Mouse (Mus musculus): ENCODE measurements at regions not wholly inside any gene's neighbourhood (a gene's known extent, or its start where the extent isn't known, plus 50 kb on each side); places are given as distances from the start of the nearest gene placed in this dataset.

DNA sequence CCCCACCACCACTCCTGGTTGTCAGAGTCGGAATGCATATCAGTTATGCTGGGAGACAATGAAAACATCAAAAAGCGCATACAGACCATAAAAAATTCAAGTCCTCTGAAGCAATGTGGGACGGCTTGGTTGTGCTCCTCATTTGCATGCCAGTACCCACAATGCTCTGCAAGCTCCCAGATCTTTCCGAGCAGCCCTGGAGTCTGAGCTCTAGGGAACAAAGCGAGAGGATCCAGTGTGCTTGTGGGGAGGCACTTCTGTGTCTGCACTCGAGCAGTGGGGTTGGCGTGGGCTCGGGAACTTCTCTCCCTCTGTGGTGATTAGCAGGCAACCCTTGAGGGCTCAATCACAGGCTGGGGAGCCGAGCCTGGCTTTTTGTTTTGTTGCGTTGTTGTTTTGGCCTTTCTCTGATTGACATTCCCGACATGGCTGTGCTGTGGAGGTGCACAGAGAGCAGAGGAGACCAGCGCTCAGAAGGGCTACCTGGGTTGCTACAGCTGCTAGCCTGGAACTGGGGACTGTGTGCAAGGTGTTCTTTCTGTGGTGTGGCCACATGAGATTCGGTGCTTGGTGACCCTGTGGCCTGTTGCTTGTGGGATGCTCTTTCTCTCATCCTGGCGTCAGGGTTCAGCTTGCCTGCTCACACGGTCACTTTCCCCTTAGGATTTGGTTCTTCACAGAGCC lies 66.1 kb upstream of the Habp2 start:
- Histone ChIP-seq H3K36me3 (ENCODE audit: control insufficient read depth, insufficient read depth) (no peaks in the 10 kb centered on the region), H3K79me2 (ENCODE audit: control insufficient read depth, insufficient read depth) (no peaks in the 10 kb centered on the region), H3K79me3 (ENCODE audit: low read depth) (no peaks in the 10 kb centered on the region), H3ac (ENCODE audit: control insufficient read depth, insufficient read length, low read depth) (no peak overlapping the region), H3K4me3 (ENCODE audit: insufficient read depth, poor library complexity, severe bottlenecking) (no peak overlapping the region), H3K27me3 (ENCODE audit: control insufficient read depth, insufficient read depth, insufficient read length) (peaks cover 45% of the 10 kb centered on the region)
- TF ChIP-seq MAX (IDR thresholded peaks at IDR 0.05) (no peak), CEBPB (IDR thresholded peaks at IDR 0.05; ENCODE audit: low read depth) (no peak), FOSL1 (IDR thresholded peaks at IDR 0.05; ENCODE audit: insufficient read depth, low read length, poor library complexity, severe bottlenecking) (no peak), MYOG (IDR thresholded peaks at IDR 0.05; ENCODE audit: control insufficient read depth, extremely low read depth, insufficient read length) (no peak), CTCF (IDR thresholded peaks at IDR 0.05; ENCODE audit: control insufficient read depth, insufficient read depth, insufficient read length) (no peak)

DNA sequence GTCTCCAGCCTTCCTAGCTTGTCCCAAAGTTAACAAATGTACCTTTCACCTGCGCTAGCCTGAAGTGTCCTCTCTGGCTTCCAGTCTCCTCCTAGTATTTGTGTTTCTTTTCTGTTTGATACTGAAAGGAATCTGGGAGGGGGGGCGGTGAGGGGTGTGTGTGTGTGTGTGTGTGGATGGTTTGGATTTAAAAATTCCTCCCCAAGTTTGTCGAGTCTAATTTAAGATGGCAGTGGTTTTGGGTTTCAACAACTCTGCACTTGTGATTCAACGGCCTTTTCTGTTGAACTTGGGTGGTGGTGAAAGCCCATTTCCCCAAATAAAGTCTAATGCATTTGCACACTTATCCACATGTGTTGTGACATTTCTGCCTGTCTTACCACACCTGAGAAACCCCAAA lies 64.4 kb upstream of the Habp2 start:
- no peaks in the 10 kb centered on the region for H3K36me3 ChIP-seq (ENCODE audit: control insufficient read depth, insufficient read depth)
- H3K79me3 ChIP-seq (ENCODE audit: low read depth): no peaks in the 10 kb centered on the region
- H3K79me2 ChIP-seq (ENCODE audit: control insufficient read depth, insufficient read depth): no peaks in the 10 kb centered on the region
- TF ChIP-seq MYOG (IDR thresholded peaks at IDR 0.05; ENCODE audit: control insufficient read depth, extremely low read depth, insufficient read length) (no peak), MAX (IDR thresholded peaks at IDR 0.05) (no peak), USF1 (IDR thresholded peaks at IDR 0.05; ENCODE audit: low read depth) (no peak)
- no peak overlapping the region for H3ac ChIP-seq (ENCODE audit: control insufficient read depth, insufficient read length, low read depth)
- H3K4me3 ChIP-seq (ENCODE audit: insufficient read depth, poor library complexity, severe bottlenecking): no peak overlapping the region
- H3K27me3 ChIP-seq (ENCODE audit: control insufficient read depth, insufficient read depth, insufficient read length): peaks cover 48% of the 10 kb centered on the region

DNA sequence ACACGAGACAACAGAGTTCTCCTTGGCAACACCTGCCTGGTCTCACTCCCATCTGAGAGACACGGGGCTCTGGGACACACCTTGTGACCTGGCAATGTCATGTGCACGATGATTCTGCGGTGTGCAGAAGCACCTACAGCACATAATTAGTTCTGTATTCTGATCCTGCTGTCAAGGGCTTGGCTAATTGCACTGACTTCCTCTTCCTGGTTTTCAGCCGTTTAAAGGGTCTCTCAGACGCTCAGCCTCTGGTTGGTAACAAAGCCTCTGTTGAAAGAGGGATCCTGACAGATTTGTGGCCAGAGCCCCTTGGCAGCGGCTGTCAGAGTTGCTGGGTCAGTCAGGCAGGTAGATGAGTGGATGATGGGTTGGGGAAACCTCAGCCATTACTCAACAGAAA lies 61.9 kb upstream of the Habp2 start:
- no peaks in the 10 kb centered on the region for H3K79me3 ChIP-seq (ENCODE audit: low read depth)
- TF ChIP-seq MYOD1 (IDR thresholded peaks at IDR 0.05; ENCODE audit: control insufficient read depth, insufficient read length, low read depth) (no peak), CTCF (IDR thresholded peaks at IDR 0.05; ENCODE audit: control insufficient read depth, insufficient read depth, insufficient read length) (no peak), MYOG (IDR thresholded peaks at IDR 0.05; ENCODE audit: control insufficient read depth, extremely low read depth, insufficient read length) (no peak), USF1 (IDR thresholded peaks at IDR 0.05; ENCODE audit: low read depth) (no peak), CEBPB (IDR thresholded peaks at IDR 0.05; ENCODE audit: low read depth) (no peak), MAX (IDR thresholded peaks at IDR 0.05) (no peak), FOSL1 (IDR thresholded peaks at IDR 0.05; ENCODE audit: insufficient read depth, low read length, poor library complexity, severe bottlenecking) (no peak)
- H3K79me2 ChIP-seq (ENCODE audit: control insufficient read depth, insufficient read depth): no peaks in the 10 kb centered on the region
- no peaks in the 10 kb centered on the region for H3K36me3 ChIP-seq (ENCODE audit: control insufficient read depth, insufficient read depth)
- no peak overlapping the region for H3ac ChIP-seq (ENCODE audit: control insufficient read depth, insufficient read length, low read depth)
- H3K27me3 ChIP-seq (ENCODE audit: control insufficient read depth, insufficient read depth, insufficient read length): peaks cover 45% of the 10 kb centered on the region
- H3K4me3 ChIP-seq (ENCODE audit: insufficient read depth, poor library complexity, severe bottlenecking): no peak overlapping the region

- Histone ChIP-seq H3K4me3 (ENCODE audit: insufficient read depth, poor library complexity, severe bottlenecking) (no peak overlapping the region), H3K27me3 (ENCODE audit: control insufficient read depth, insufficient read depth, insufficient read length) (peaks cover 42% of the 10 kb centered on the region), H3K79me3 (ENCODE audit: low read depth) (no peaks in the 10 kb centered on the region), H3ac (ENCODE audit: control insufficient read depth, insufficient read length, low read depth) (no peak overlapping the region), H3K79me2 (ENCODE audit: control insufficient read depth, insufficient read depth) (no peaks in the 10 kb centered on the region), H3K36me3 (ENCODE audit: control insufficient read depth, insufficient read depth) (no peaks in the 10 kb centered on the region)
- TF ChIP-seq MAX (IDR thresholded peaks at IDR 0.05) (no peak), FOSL1 (IDR thresholded peaks at IDR 0.05; ENCODE audit: insufficient read depth, low read length, poor library complexity, severe bottlenecking) (no peak), MYOG (IDR thresholded peaks at IDR 0.05; ENCODE audit: control insufficient read depth, extremely low read depth, insufficient read length) (no peak), MYOD1 (IDR thresholded peaks at IDR 0.05; ENCODE audit: control insufficient read depth, insufficient read length, low read depth) (no peak), CEBPB (IDR thresholded peaks at IDR 0.05; ENCODE audit: low read depth) (no peak), USF1 (IDR thresholded peaks at IDR 0.05; ENCODE audit: low read depth) (no peak), CTCF (IDR thresholded peaks at IDR 0.05; ENCODE audit: control insufficient read depth, insufficient read depth, insufficient read length) (no peak)
These were observed 61.4 kb upstream of the Habp2 start for GRCm38 (mm10) chr19:56225518-56225917.

DNA sequence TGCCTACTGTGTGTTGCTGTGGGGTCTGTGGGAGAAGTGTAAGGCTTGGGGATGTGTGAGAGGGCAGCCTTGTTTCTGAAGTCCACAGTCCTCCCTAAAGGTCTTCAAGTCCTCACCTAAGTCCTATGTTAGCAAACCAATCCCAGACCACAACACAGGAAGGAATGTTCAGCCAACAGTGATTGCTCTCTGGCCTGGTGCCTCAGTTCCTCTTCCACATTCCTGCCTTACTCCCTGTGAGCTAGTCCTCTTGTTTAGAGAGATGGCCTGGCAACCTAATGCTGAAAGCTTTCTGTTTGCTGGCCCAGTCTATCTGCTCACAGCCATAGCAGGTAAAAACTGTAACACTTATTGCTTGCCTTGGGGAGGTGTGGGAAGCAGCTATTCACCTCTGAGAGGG lies 58.4 kb upstream of the Habp2 start:
- H3K79me3 ChIP-seq (ENCODE audit: low read depth): no peaks in the 10 kb centered on the region
- peaks cover 33% of the 10 kb centered on the region for H3K27me3 ChIP-seq (ENCODE audit: control insufficient read depth, insufficient read depth, insufficient read length)
- TF ChIP-seq CTCF (IDR thresholded peaks at IDR 0.05; ENCODE audit: control insufficient read depth, insufficient read depth, insufficient read length): no peak
- TF ChIP-seq FOSL1 (IDR thresholded peaks at IDR 0.05; ENCODE audit: insufficient read depth, low read length, poor library complexity, severe bottlenecking): no peak
- TF ChIP-seq CEBPB (IDR thresholded peaks at IDR 0.05; ENCODE audit: low read depth): no peak
- no peak for TF ChIP-seq MYOG (IDR thresholded peaks at IDR 0.05; ENCODE audit: control insufficient read depth, extremely low read depth, insufficient read length)
- TF ChIP-seq MAX (IDR thresholded peaks at IDR 0.05): no peak
- TF ChIP-seq MYOD1 (IDR thresholded peaks at IDR 0.05; ENCODE audit: control insufficient read depth, insufficient read length, low read depth): no peak
- no peaks in the 10 kb centered on the region for H3K36me3 ChIP-seq (ENCODE audit: control insufficient read depth, insufficient read depth)
- H3K79me2 ChIP-seq (ENCODE audit: control insufficient read depth, insufficient read depth): no peaks in the 10 kb centered on the region
- H3ac ChIP-seq (ENCODE audit: control insufficient read depth, insufficient read length, low read depth): no peak overlapping the region
- no peak overlapping the region for H3K4me3 ChIP-seq (ENCODE audit: insufficient read depth, poor library complexity, severe bottlenecking)

DNA sequence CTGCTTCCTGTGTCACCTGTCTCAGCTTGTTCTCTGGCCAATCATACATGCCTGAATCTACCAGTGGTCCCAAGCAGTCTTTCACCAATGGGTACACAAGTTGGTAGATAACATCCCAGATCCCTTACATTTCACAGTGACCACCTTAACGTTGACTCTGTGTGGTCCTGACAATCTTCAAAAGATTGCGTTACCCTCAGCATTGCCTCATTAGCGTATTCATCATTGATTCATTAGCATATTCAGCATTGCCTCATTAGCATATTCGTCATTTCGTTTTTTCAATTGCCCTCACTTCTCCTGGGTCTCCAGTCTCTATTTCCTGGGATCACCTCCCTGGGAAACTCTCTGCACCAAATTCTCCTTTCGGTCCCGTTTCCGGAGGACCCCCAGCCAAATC lies 55.5 kb upstream of the Habp2 start:
- Histone ChIP-seq H3K4me3 (ENCODE audit: insufficient read depth, poor library complexity, severe bottlenecking) (no peak overlapping the region), H3K79me3 (ENCODE audit: low read depth) (no peaks in the 10 kb centered on the region), H3K27me3 (ENCODE audit: control insufficient read depth, insufficient read depth, insufficient read length) (peaks cover 22% of the 10 kb centered on the region), H3K36me3 (ENCODE audit: control insufficient read depth, insufficient read depth) (no peaks in the 10 kb centered on the region), H3K79me2 (ENCODE audit: control insufficient read depth, insufficient read depth) (no peaks in the 10 kb centered on the region), H3ac (ENCODE audit: control insufficient read depth, insufficient read length, low read depth) (no peak overlapping the region)
- no peak for TF ChIP-seq MYOD1 (IDR thresholded peaks at IDR 0.05; ENCODE audit: control insufficient read depth, insufficient read length, low read depth)
- no peak for TF ChIP-seq FOSL1 (IDR thresholded peaks at IDR 0.05; ENCODE audit: insufficient read depth, low read length, poor library complexity, severe bottlenecking)
- TF ChIP-seq MYOG (IDR thresholded peaks at IDR 0.05; ENCODE audit: control insufficient read depth, extremely low read depth, insufficient read length): no peak
- no peak for TF ChIP-seq CTCF (IDR thresholded peaks at IDR 0.05; ENCODE audit: control insufficient read depth, insufficient read depth, insufficient read length)
- no peak for TF ChIP-seq MAX (IDR thresholded peaks at IDR 0.05)
- TF ChIP-seq CEBPB (IDR thresholded peaks at IDR 0.05; ENCODE audit: low read depth): no peak
- TF ChIP-seq USF1 (IDR thresholded peaks at IDR 0.05; ENCODE audit: low read depth): no peak
